Mouse (Mus musculus) left cerebral cortex, adult 2 months (tissue): ENCODE results near the gene Eaf2. TPM values are rescaled to one million over a fixed set of nuclear protein-coding genes. Genes with fewer than 3 reads are reported as not detected.

Experiments used
- DNase-seq, 2 experiments: peaks; one replicate each; pipeline ENCODE4 v3.0.0; 2021 to 2022; ENCODE audit warnings: low spot score in 2 of 2, mixed read lengths in 1 of 2; ENCODE audit errors: extremely low spot score in 1 of 2
- H3K27ac ChIP-seq: fragments of 200-600 bp; 2 replicates; pipeline ENCODE4 v1.8.1; 2022
- H3K4me3 ChIP-seq: fragments of 200-600 bp; 2 replicates; pipeline ENCODE4 v1.8.1; 2022
- CTCF ChIP-seq: fragments of 200-600 bp; IDR thresholded peaks from 2 replicates; pipeline ENCODE4 v1.8.1; 2022; ENCODE audit warnings: antibody characterized with exemption, mild to moderate bottlenecking, moderate library complexity
- intact Hi-C: fragments of 180-260 bp; cut with DNase I; formaldehyde crosslinking; loops from one replicate; pipeline ENCODE4 v1.15.1; 2025
- long read RNA-seq, 2 experiments: library from polyadenylated mRNA; stranded (forward); transcript quantifications; one replicate each; pipeline ENCODE4 v2.0.0; 2021; ENCODE audit warnings: borderline mapping rate in 2 of 2
- total RNA-seq, 2 experiments: library from RNA; stranded (reverse); gene quantifications; 2 replicates each; pipeline ENCODE4 v1.2.3; 2021

The Eaf2 gene
- 1 to 10 TPM; 1.3 to 1.4 TPM for total RNA-seq
- long read RNA-seq, experiment 1: 0 reads
- long read RNA-seq, experiment 2: 0 reads

GRCm38 (mm10) chr16:36874583-36875275 lies at the start of gene Eaf2, which contains the start of gene Golgb1:
Gene Eaf2, minus strand, starts transcription at chr16:36875003.
Gene Golgb1, plus strand, starts transcription at chr16:36875140.
- DNase-seq: peak; percentile 93 to 96
- peak within 1 kb of the TSS; percentile 91 for H3K27ac ChIP-seq
- H3K4me3 ChIP-seq: peak within 1 kb of the TSS; percentile 66
- intact Hi-C loops: loop anchor here (2.0 to 10.0 kb wide), 2 partner anchors 136 to 810 kb away; partner anchors contain the start of gene Polq
- peak; percentile 0; the same call in 1 of the 2 replicates for TF ChIP-seq CTCF

- Histone ChIP-seq H3K27ac (no peak overlapping the region), H3K4me3 (no peak overlapping the region)
- intact Hi-C loops: no loop called here
- no peak for TF ChIP-seq CTCF
- no peak for DNase-seq
Measured at GRCm38 (mm10) chr16:36924312-36924711, 49.5 kb upstream of the Eaf2 start.

GRCm38 (mm10) chr16:36921980-36922379 lies 47.2 kb upstream of the Eaf2 start:
- H3K4me3 ChIP-seq: no peak overlapping the region
- no peak overlapping the region for H3K27ac ChIP-seq
- intact Hi-C loops: loop anchor here (2.0 kb wide), 1 partner anchor 89 kb away; the partner anchor contains the start of gene Polq

GRCm38 (mm10) chr16:36921067-36921613 lies 46.3 kb upstream of the Eaf2 start:
- Histone ChIP-seq H3K4me3 (no peak overlapping the region), H3K27ac (no peak overlapping the region)
- no peak for TF ChIP-seq CTCF
- intact Hi-C loops: loop anchor here (2.0 kb wide), 1 partner anchor 90 kb away; the partner anchor contains the start of gene Polq
- DNase-seq: no peak

More at GRCm38 (mm10) chr16:36921980-36922379, 47.2 kb upstream of the Eaf2 start:
- no peak for DNase-seq
- TF ChIP-seq CTCF: no peak

- Histone ChIP-seq H3K27ac (no peak overlapping the region), H3K4me3 (no peak overlapping the region)
- no peak for DNase-seq
- TF ChIP-seq CTCF: no peak
- intact Hi-C loops: loop anchor here (2.0 kb wide), 1 partner anchor 90 kb away; the partner anchor contains the start of gene Polq
Measured at GRCm38 (mm10) chr16:36920410-36920809, 45.6 kb upstream of the Eaf2 start.

- DNase-seq: no peak
- H3K27ac ChIP-seq: peak overlapping the region; percentile 24; the same call in 1 of the 2 replicates
- intact Hi-C loops: no loop called here
- TF ChIP-seq CTCF: no peak
- H3K4me3 ChIP-seq: no peak overlapping the region
Measured at GRCm38 (mm10) chr16:36918505-36918904, 43.7 kb upstream of the Eaf2 start.

- intact Hi-C loops: no loop called here
- H3K27ac ChIP-seq: no peak overlapping the region
- no peak overlapping the region for H3K4me3 ChIP-seq
- no peak for TF ChIP-seq CTCF
- DNase-seq: no peak
Measured at GRCm38 (mm10) chr16:36914195-36914594, 39.4 kb upstream of the Eaf2 start.

- H3K4me3 ChIP-seq: no peak overlapping the region
- DNase-seq: no peak
- no peak overlapping the region for H3K27ac ChIP-seq
- intact Hi-C loops: no loop called here
- TF ChIP-seq CTCF: no peak
Measured at GRCm38 (mm10) chr16:36912311-36912710, 37.5 kb upstream of the Eaf2 start.

- H3K4me3 ChIP-seq: no peak overlapping the region
Measured at GRCm38 (mm10) chr16:36911909-36912308, 37.1 kb upstream of the Eaf2 start.

GRCm38 (mm10) chr16:36903156-36903555 lies 28.4 kb upstream of the Eaf2 start:
- no peak for TF ChIP-seq CTCF
- H3K4me3 ChIP-seq: no peak overlapping the region
- no peak for DNase-seq
- intact Hi-C loops: no loop called here
- H3K27ac ChIP-seq: no peak overlapping the region

More at GRCm38 (mm10) chr16:36911909-36912308, 37.1 kb upstream of the Eaf2 start:
- TF ChIP-seq CTCF: no peak
- no peak for DNase-seq
- intact Hi-C loops: no loop called here
- no peak overlapping the region for H3K27ac ChIP-seq

GRCm38 (mm10) chr16:36896712-36897111 lies 21.9 kb upstream of the Eaf2 start:
- DNase-seq: no peak
- Histone ChIP-seq H3K27ac (no peak overlapping the region), H3K4me3 (no peak overlapping the region)
- TF ChIP-seq CTCF: no peak
- intact Hi-C loops: no loop called here

- DNase-seq: no peak
- no peak for TF ChIP-seq CTCF
- no peak overlapping the region for H3K27ac ChIP-seq
- intact Hi-C loops: no loop called here
- no peak overlapping the region for H3K4me3 ChIP-seq
Measured at GRCm38 (mm10) chr16:36893317-36893716, 18.5 kb upstream of the Eaf2 start.

GRCm38 (mm10) chr16:36891415-36891814 lies 16.6 kb upstream of the Eaf2 start:
- Histone ChIP-seq H3K4me3 (no peak overlapping the region), H3K27ac (no peak overlapping the region)
- intact Hi-C loops: no loop called here
- no peak for TF ChIP-seq CTCF
- no peak for DNase-seq
